Mouse (Mus musculus) cerebellum, adult 9-11 months (tissue): Measurements from ENCODE around the gene Cdc42bpa.

ENCODE experiments used
- DNase-seq: peaks from one replicate; pipeline ENCODE4 v3.0.0; 2022

The Cdc42bpa gene

GRCm38 (mm10) chr1:180169161-180169560, 208.9 kb downstream of the Cdc42bpa start:
- peak; percentile 22 for DNase-seq

- DNase-seq: peak; percentile 22
Measured at GRCm38 (mm10) chr1:180170071-180170470, 209.8 kb downstream of the Cdc42bpa start.

- peak; percentile 33 for DNase-seq
Measured at GRCm38 (mm10) chr1:180171883-180172282, 211.6 kb downstream of the Cdc42bpa start.

DNA sequence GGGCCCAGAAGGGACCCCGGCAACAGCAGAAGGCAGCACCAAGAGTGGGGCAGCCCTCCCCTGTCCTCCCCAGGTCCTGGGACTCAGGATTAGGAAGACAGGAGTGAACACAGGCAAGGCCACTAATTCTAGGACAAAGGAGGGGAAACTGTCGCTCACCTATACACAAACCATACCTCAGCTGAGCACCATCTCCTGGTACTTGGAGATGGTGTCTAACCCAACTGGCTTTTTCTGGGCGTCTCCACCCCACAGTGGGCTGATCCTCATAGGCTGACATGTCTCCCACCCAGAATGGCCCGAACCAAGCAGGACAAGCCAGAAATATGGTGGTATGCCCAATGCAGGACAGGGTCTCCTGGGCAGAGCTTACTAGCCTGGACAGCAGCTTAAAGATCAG, 212.3 kb downstream of the Cdc42bpa start:
- peak; percentile 8 for DNase-seq

DNA sequence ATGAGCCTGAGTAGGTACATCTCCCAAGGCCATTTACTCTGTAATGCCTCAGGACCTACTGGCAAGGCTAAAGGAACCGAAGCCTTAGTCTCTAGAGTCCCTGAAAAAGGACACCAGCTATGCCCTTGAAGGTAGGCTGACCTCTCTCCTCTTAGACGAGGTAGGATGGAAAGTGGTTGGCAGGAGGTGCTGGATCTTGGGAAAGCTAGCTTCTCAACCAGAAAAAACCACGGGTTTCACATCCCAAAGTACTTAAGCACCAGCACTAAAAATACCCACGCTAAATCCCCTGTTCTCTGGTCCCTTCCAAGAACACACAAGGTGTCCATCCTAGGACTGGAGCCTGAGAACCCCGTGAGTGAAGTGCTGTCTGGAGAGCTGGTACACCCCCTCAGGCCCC, 212.7 kb downstream of the Cdc42bpa start:
- DNase-seq: peak; percentile 5

DNA sequence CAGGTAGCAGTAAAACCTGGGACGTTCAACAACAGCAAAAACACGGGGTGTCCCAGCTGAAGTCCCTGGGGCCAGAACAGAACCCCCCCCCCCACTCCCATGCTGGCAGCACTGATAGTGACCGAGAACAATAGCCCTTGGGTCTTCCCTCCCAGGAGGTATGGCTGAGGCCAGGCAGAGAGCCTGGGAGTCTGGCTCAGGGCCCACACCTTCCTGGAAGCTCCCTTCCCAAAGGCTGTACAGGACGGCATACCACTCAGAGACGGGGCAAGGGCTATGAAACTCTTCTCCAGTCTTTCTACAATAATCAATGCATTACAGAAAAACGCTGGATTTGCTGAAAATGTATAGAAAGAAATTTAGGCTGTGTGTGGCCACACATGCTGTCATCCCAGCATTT, 214.4 kb downstream of the Cdc42bpa start:
- DNase-seq: peak; percentile 20

DNA sequence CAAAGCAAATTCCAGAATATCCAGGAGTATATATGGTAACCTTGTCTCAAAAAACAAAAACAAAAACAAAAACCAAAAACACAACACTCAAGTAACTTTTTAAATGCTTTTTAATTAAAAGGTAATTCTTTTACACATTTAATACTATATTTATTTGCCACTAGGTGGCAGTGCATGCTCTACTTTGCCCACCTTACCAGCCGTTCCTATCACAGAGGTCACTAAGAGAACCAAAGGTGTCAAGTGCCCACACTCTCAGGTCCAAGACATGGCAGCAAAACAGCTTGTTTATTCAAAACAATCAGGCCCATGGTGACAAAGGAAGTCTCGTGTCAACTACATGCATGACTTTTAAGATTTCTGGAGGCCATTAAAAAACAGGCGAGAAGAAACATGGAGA, 214.9 kb downstream of the Cdc42bpa start:
- DNase-seq: peak; percentile 13

- peak; percentile 16 for DNase-seq
Measured at GRCm38 (mm10) chr1:180175635-180176034, 215.4 kb downstream of the Cdc42bpa start.

DNA sequence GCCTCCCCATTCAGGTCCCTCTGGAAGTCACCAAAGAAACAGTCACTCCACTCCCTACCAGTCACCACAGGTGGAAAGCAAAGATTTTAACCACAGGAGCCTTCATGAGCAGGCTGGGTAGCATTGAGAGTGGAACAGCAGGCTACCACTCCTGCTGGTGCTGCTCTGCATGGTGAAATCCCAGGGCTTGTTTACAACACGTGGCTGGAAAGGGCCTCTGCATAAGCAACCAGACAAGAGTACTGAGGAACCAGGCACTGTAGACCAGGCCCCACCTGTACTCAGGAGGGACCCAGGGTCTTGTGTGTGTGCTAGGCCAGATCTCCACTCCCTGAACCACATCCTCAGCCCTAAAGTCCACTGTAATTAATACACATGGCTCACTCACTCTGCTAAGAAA, 216.5 kb downstream of the Cdc42bpa start:
- DNase-seq: no peak

DNA sequence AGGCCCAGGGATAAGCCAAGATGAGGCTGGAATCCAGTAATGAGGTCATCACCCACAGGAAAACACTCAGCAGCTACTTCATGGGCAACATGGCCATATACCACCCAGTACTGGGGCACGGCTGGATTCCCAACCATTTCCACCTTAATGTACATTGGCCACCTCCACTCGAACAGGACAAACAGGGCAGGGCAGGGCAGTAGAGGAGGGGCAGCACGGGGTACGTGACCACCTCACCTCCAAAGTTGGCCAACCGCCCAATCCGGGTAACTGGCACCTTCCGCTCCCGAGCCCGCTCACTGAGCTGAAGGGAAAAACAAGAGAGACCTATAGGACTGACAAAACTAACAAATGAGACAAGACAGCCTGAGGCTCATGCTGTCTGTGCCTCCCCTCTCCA, 218.1 kb downstream of the Cdc42bpa start:
- DNase-seq: no peak

GRCm38 (mm10) chr1:180179100-180179499, 218.8 kb downstream of the Cdc42bpa start:
- no peak for DNase-seq

- DNase-seq: no peak
Measured at GRCm38 (mm10) chr1:180179840-180180239, 219.6 kb downstream of the Cdc42bpa start.

GRCm38 (mm10) chr1:180181304-180181965, 221.2 kb downstream of the Cdc42bpa start:
- DNase-seq: no peak

- peak; percentile 9 for DNase-seq
Measured at GRCm38 (mm10) chr1:180181966-180182319, 221.7 kb downstream of the Cdc42bpa start.

GRCm38 (mm10) chr1:180182731-180183130, 222.5 kb downstream of the Cdc42bpa start:
- DNase-seq: no peak

DNA sequence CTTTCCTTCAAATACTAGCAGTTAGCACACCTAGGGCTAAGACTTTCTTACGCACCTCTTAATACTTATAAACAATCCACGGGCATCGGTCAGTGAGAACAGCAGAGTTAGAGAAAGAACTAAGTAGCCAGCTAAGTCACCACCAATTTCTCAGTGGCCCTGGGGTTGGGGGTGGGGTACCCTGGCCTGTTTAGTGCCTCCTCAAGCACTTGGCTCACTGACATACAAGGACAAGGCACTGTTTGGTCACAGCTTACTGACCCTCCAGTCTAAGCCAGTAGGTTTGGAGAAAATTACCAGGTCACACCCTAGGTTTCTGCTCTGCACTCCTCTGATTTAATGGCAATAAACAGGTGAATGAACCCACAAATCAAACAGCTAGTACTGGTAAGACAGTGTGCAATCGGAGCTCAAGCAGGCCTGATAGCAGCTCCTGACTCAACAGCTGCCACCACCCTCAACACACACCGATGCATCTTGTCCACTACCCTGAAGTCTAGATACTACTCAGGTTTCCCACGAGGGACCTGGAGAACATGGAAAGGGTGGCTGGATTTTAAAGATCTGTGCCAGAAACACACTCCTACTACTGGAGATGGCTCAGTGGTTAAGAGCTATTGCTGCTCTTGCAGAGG, 223.4 kb downstream of the Cdc42bpa start:
- DNase-seq: no peak

DNA sequence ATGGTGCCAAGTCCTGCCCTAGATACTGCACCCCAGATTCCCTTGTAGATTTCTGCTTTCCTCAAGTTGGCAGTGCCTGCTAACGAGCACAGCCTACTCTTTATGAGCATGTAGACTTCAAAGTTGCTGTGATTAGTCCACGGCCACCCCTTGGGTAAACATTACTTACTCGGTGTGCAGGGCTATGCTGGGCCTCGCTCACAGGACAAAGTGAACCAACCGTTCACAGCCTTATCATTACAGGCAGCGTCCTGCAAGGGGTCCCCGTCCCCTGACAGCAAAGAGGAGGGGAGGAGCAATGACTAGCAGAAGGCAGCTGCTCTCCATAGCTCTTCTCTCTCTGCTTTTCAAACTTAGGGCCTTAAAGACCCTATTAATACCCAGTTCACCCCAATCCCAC, 224.5 kb downstream of the Cdc42bpa start:
- no peak for DNase-seq

DNA sequence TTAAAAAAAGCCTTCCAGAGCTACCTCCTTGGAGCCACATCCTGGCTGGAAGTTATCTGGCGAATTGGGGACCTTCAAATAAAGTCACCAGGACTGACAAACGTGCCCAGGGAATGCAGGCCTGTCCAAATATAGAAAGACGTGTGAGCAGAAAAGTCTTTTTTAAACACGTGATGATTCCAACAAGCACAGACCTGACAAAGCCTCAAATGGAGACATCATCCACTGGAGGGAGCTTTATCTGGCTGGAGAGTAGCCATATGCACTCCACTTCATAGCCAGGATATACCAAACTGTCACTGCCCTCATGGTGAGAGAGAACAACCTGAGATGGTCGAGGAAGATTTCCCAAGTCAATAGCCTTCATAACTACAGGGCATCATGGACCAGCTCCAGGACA, 225.6 kb downstream of the Cdc42bpa start:
- no peak for DNase-seq

- DNase-seq: no peak
Measured at GRCm38 (mm10) chr1:180186371-180186770, 226.1 kb downstream of the Cdc42bpa start.

- no peak for DNase-seq
Measured at GRCm38 (mm10) chr1:180188951-180189350, 228.7 kb downstream of the Cdc42bpa start.

- DNase-seq: no peak
Measured at GRCm38 (mm10) chr1:180191112-180191511, 230.8 kb downstream of the Cdc42bpa start.

GRCm38 (mm10) chr1:180191651-180192220, 231.5 kb downstream of the Cdc42bpa start:
- DNase-seq: no peak

GRCm38 (mm10) chr1:180192866-180193265, 232.6 kb downstream of the Cdc42bpa start:
- no peak for DNase-seq

DNA sequence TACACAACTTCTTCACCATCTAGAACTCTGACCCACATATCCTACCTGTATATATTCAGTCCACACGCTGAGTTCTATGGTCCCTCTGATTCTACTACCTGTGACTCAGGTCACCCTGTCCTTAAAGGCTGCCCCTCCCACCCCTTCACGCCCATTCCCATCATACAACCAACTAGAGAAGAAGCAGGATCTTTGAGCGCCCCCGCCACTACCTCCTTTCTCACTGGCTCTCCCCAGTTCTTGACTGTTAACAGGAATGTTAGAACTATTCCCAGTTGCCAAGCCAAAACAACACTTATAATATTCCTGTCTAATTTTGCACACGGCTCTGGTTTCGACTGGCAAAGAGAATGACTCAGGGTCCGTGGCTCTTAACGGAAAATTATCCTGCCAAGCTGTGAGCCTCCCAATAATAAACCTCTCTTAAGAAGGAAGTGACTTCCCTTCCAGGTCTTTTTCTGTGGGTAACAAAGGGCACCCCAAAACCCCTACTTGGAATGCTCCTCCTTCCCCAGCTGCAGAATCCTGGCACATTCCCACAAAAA, 233.2 kb downstream of the Cdc42bpa start:
- no peak for DNase-seq
